Mouse (Mus musculus) MEL (cell line): ENCODE data around the gene Ncor1. TPM values are rescaled to one million over a fixed set of nuclear protein-coding genes. Genes with fewer than 3 reads are reported as not detected.

Experiments
- DNase-seq: peaks from one replicate; pipeline ENCODE4 v3.0.0; 2011; ENCODE audit warnings: low read depth, low spot score
- H3K27ac ChIP-seq: 2 replicates; pipeline ENCODE4 v1.5.1; 2012; ENCODE audit warnings: low read depth, mild to moderate bottlenecking, control low read depth, low read length, moderate library complexity; ENCODE audit not compliant: control insufficient read depth
- H3K27me3 ChIP-seq, 2 experiments: fragments of 150-350 bp in 1 of 2; sonication (generic) in 1 of 2; 2 replicates each; pipeline ENCODE4 v1.6.1; 2012; ENCODE audit warnings: low read length in 2 of 2, mild to moderate bottlenecking in 2 of 2, improper control_type of control experiment in 1 of 2, moderate library complexity in 1 of 2; ENCODE audit not compliant: insufficient read depth in 2 of 2, control insufficient read depth in 1 of 2
- H3K36me3 ChIP-seq, 2 experiments: 2 replicates each; pipeline ENCODE4 v1.6.1; 2012 to 2014; ENCODE audit warnings: low read length in 2 of 2, improper control_type of control experiment in 1 of 2, inconsistent platforms in 1 of 2, mild to moderate bottlenecking in 1 of 2; ENCODE audit not compliant: insufficient read depth in 2 of 2, control insufficient read depth in 1 of 2
- H3K4me1 ChIP-seq, 2 experiments: fragments of 150-350 bp in 1 of 2; sonication (generic) in 1 of 2; 2 replicates each; pipeline ENCODE4 v1.6.1; 2012; ENCODE audit warnings: low read length in 2 of 2, improper control_type of control experiment in 1 of 2, mild to moderate bottlenecking in 1 of 2; ENCODE audit not compliant: insufficient read depth in 2 of 2, control insufficient read depth in 1 of 2
- H3K4me3 ChIP-seq, 2 experiments: fragments of 150-350 bp in 1 of 2; sonication (generic) in 1 of 2; 2 replicates each; pipeline ENCODE4 v1.5.1; 2012; ENCODE audit warnings: low read depth in 2 of 2, low read length in 2 of 2, mild to moderate bottlenecking in 2 of 2, moderate library complexity in 2 of 2, control low read depth in 1 of 2, improper control_type of control experiment in 1 of 2; ENCODE audit not compliant: control insufficient read depth in 1 of 2, insufficient read depth in 1 of 2
- H3K79me2 ChIP-seq: 2 replicates; pipeline ENCODE4 v1.6.1; 2012; ENCODE audit warnings: mild to moderate bottlenecking, low read length, moderate library complexity; ENCODE audit not compliant: control insufficient read depth, poor library complexity, insufficient read depth
- H3K9ac ChIP-seq: 2 replicates; pipeline ENCODE4 v1.6.1; 2012; ENCODE audit warnings: low read depth, mild to moderate bottlenecking, control low read depth, low read length, moderate library complexity; ENCODE audit not compliant: control insufficient read depth, poor library complexity, severe bottlenecking
- H3K9me3 ChIP-seq: fragments of 150-350 bp; sonication (generic); replicated peaks from 2 replicates; pipeline ENCODE4 v1.6.1; 2012; ENCODE audit warnings: mild to moderate bottlenecking, low read length, improper control_type of control experiment, moderate library complexity; ENCODE audit not compliant: insufficient read depth
- CTCF ChIP-seq, 3 experiments: IDR thresholded peaks in 2 of 3; conservative IDR thresholded peaks in 1 of 3; 2 replicates each; pipeline ENCODE4 v1.5.1; 2011 to 2012; ENCODE audit warnings: low read length in 3 of 3, low read depth in 2 of 3, mild to moderate bottlenecking in 2 of 3, improper control_type of control experiment in 1 of 3, inconsistent platforms in 1 of 3, mixed read lengths in 1 of 3, moderate library complexity in 1 of 3; ENCODE audit not compliant: control insufficient read depth in 1 of 3, insufficient read depth in 1 of 3, poor library complexity in 1 of 3, severe bottlenecking in 1 of 3
- E2F4 ChIP-seq: IDR thresholded peaks from 2 replicates; pipeline ENCODE4 v1.6.1; 2011; ENCODE audit warnings: low read depth, low read length, improper control_type of control experiment, borderline replicate concordance
- EP300 ChIP-seq, 2 experiments: IDR thresholded peaks; 2 replicates each; pipeline ENCODE4 v1.6.1; 2011; ENCODE audit warnings: improper control_type of control experiment in 2 of 2, low read length in 2 of 2, low read depth in 1 of 2, mild to moderate bottlenecking in 1 of 2
- ETS1 ChIP-seq: IDR thresholded peaks from 2 replicates; pipeline ENCODE4 v1.6.1; 2012; ENCODE audit warnings: low read depth, mild to moderate bottlenecking, inconsistent platforms, low read length, improper control_type of control experiment, moderate library complexity
- GABPA ChIP-seq: IDR thresholded peaks from 2 replicates; pipeline ENCODE4 v1.6.1; 2012; ENCODE audit warnings: low read depth, mild to moderate bottlenecking, inconsistent platforms, low read length, improper control_type of control experiment, moderate library complexity
- JUND ChIP-seq: IDR thresholded peaks from 2 replicates; pipeline ENCODE4 v1.6.1; 2011; ENCODE audit warnings: low read depth, mild to moderate bottlenecking, improper control_type of control experiment, low read length
- KAT2A ChIP-seq: conservative IDR thresholded peaks from 2 replicates; pipeline ENCODE4 v1.6.1; 2012; ENCODE audit warnings: low read depth, low read length, improper control_type of control experiment, inconsistent platforms
- MAFK ChIP-seq: IDR thresholded peaks from 2 replicates; pipeline ENCODE4 v1.6.1; 2011; ENCODE audit warnings: low read depth, mild to moderate bottlenecking, low read length, improper control_type of control experiment, borderline replicate concordance
- MAX ChIP-seq: IDR thresholded peaks from 2 replicates; pipeline ENCODE4 v1.6.1; 2011; ENCODE audit warnings: low read length, improper control_type of control experiment
- MYB ChIP-seq: IDR thresholded peaks from 2 replicates; pipeline ENCODE4 v1.6.1; 2011; ENCODE audit warnings: mild to moderate bottlenecking, low read depth, low read length, improper control_type of control experiment
- NELFE ChIP-seq: IDR thresholded peaks from 2 replicates; pipeline ENCODE4 v1.6.1; 2011; ENCODE audit warnings: low read depth, low read length, improper control_type of control experiment
- POLR2A ChIP-seq, 2 experiments: IDR thresholded peaks; 2 replicates each; pipeline ENCODE4 v1.6.1; 2011 to 2012; ENCODE audit warnings: low read length in 2 of 2, mild to moderate bottlenecking in 2 of 2, control low read depth in 1 of 2, improper control_type of control experiment in 1 of 2, low read depth in 1 of 2, moderate library complexity in 1 of 2; ENCODE audit not compliant: control insufficient read depth in 1 of 2, insufficient read depth in 1 of 2, poor library complexity in 1 of 2
- RCOR1 ChIP-seq: IDR thresholded peaks from 2 replicates; pipeline ENCODE4 v1.6.1; 2012; ENCODE audit warnings: low read depth, mild to moderate bottlenecking, inconsistent platforms, low read length, improper control_type of control experiment
- SIN3A ChIP-seq: IDR thresholded peaks from 2 replicates; pipeline ENCODE4 v1.6.1; 2012; ENCODE audit warnings: low read length, improper control_type of control experiment, inconsistent platforms
- TBP ChIP-seq: IDR thresholded peaks from 2 replicates; pipeline ENCODE4 v1.8.0; 2011; ENCODE audit warnings: low read depth, low read length, improper control_type of control experiment
- TCF12 ChIP-seq: IDR thresholded peaks from 2 replicates; pipeline ENCODE4 v1.6.1; 2014; ENCODE audit warnings: low read depth, mild to moderate bottlenecking, inconsistent platforms, low read length, improper control_type of control experiment, moderate library complexity
- UBTF ChIP-seq: IDR thresholded peaks from 2 replicates; pipeline ENCODE4 v1.6.1; 2012; ENCODE audit warnings: low read depth, mild to moderate bottlenecking, inconsistent platforms, low read length, improper control_type of control experiment, moderate library complexity, borderline replicate concordance; ENCODE audit not compliant: insufficient read depth
- ZC3H11A ChIP-seq: IDR thresholded peaks from 2 replicates; pipeline ENCODE4 v1.6.1; 2012; ENCODE audit warnings: low read depth, mild to moderate bottlenecking, inconsistent platforms, low read length, improper control_type of control experiment
- ZMIZ1 ChIP-seq: IDR thresholded peaks from 2 replicates; pipeline ENCODE4 v1.6.1; 2012; ENCODE audit warnings: low read depth, mild to moderate bottlenecking, inconsistent platforms, low read length, improper control_type of control experiment, moderate library complexity
- ZNF384 ChIP-seq: IDR thresholded peaks from 2 replicates; pipeline ENCODE4 v1.6.1; 2012; ENCODE audit warnings: low read depth, mild to moderate bottlenecking, inconsistent platforms, low read length, improper control_type of control experiment
- polyA plus RNA-seq, 2 experiments: library from polyadenylated mRNA; stranded (reverse) in 1 of 2; unstranded in 1 of 2; fragments of >175 nt in 1 of 2; fragments of >200 nt in 1 of 2; gene quantifications; 2 replicates each; pipeline versions ENCODE4 v1.2.1 to v1.2.4; 2012; ENCODE audit warnings: low replicate concordance in 2 of 2, low read depth in 1 of 2; ENCODE audit not compliant: insufficient read length in 2 of 2, insufficient read depth in 1 of 2, missing spikeins in 1 of 2
- total RNA-seq: library from RNA; depleted of rRNA; stranded (reverse); fragments of 300-350 nt; gene quantifications from 2 replicates; pipeline ENCODE4 v1.2.3, GENCODE M21; 2012

The Ncor1 gene
- total and polyA plus RNA-seq, 3 experiments: 71.8 to 250 (median 188) TPM

GRCm38 (mm10) chr11:62424525-62424924, 33.8 kb downstream of the Ncor1 start:
- H3K36me3 ChIP-seq: peaks cover 0 to 35% of the 10 kb centered on the region in 2 experiments; a peak in 3 of 4 replicates
- H3K79me2 ChIP-seq: no peaks in the 10 kb centered on the region
- TF ChIP-seq MYB (no peak), ZNF384 (no peak), MAFK (no peak), E2F4 (no peak), RCOR1 (no peak), ZMIZ1 (no peak), POLR2A (IDR thresholded peaks at IDR 0.05; ENCODE audit: control insufficient read depth in 1 of 2, insufficient read depth in 1 of 2, low read depth in 1 of 2, low read length in 2 of 2, poor library complexity in 1 of 2) (no peak)
- H3K27me3 ChIP-seq: no peaks in the 10 kb centered on the region
- no peak overlapping the region for H3K27ac ChIP-seq
- H3K4me1 ChIP-seq: no peaks in the 10 kb centered on the region
- H3K9ac ChIP-seq: no peak overlapping the region
- H3K4me3 ChIP-seq: no peak overlapping the region
- no peak for DNase-seq
- no peaks in the 10 kb centered on the region for H3K9me3 ChIP-seq

GRCm38 (mm10) chr11:62415026-62415425, 43.3 kb downstream of the Ncor1 start:
- no peak overlapping the region for H3K9ac ChIP-seq
- no peak for DNase-seq
- no peak for TF ChIP-seq TBP
- TF ChIP-seq NELFE: no peak
- no peak for TF ChIP-seq SIN3A
- TF ChIP-seq MAFK: no peak
- TF ChIP-seq UBTF: no peak
- no peak for TF ChIP-seq GABPA
- no peak for TF ChIP-seq KAT2A
- no peak for TF ChIP-seq EP300 (IDR thresholded peaks at IDR 0.05; ENCODE audit: low read depth in 1 of 2, low read length in 2 of 2)
- TF ChIP-seq CTCF (IDR thresholded peaks at IDR 0.05 in 2 of 3, conservative IDR thresholded peaks at IDR 0.05 in 1 of 3; ENCODE audit: control insufficient read depth in 1 of 3, insufficient read depth in 1 of 3, low read depth in 2 of 3, low read length in 3 of 3, poor library complexity in 1 of 3, severe bottlenecking in 1 of 3): no peak
- no peak for TF ChIP-seq ZC3H11A
- TF ChIP-seq JUND: no peak
- TF ChIP-seq ETS1: no peak
- TF ChIP-seq TCF12: no peak
- no peak for TF ChIP-seq MAX
- H3K4me1 ChIP-seq: no peaks in the 10 kb centered on the region
- no peak overlapping the region for H3K27ac ChIP-seq
- no peaks in the 10 kb centered on the region for H3K79me2 ChIP-seq
- no peaks in the 10 kb centered on the region for H3K9me3 ChIP-seq
- H3K27me3 ChIP-seq: no peaks in the 10 kb centered on the region
- peaks cover 0 to 46% of the 10 kb centered on the region in 2 experiments; a peak in 3 of 4 replicates for H3K36me3 ChIP-seq
- H3K4me3 ChIP-seq: no peak overlapping the region
